Mouse (Mus musculus) embryonic facial prominence, embryonic 11.5 days (tissue): ENCODE measurements at regions not wholly inside any gene's neighbourhood (a gene's known extent, or its start where the extent isn't known, plus 50 kb on each side); places are given as distances from the start of the nearest gene placed in this dataset.

ENCODE experiments used
- ATAC-seq: fragments of 200-750 bp; cut with Nextera tagmentation; replicated peaks from 2 replicates; pipeline ENCODE4 v1.8.0; 2017; ENCODE audit warnings: low read depth; ENCODE audit not compliant: insufficient number of reproducible peaks, low FRiP score, low TSS enrichment
- DNase-seq: peaks from one replicate; pipeline ENCODE4 v3.0.0-alpha.2; 2015; ENCODE audit warnings: low spot score
- H3K27ac ChIP-seq: fragments of 300-500 bp; sonication (generic); replicated peaks from 2 replicates; pipeline ENCODE4 v1.5.1; 2014; ENCODE audit warnings: mild to moderate bottlenecking, low read depth, low read length, control low read depth
- H3K27me3 ChIP-seq: fragments of 300-500 bp; sonication (generic); 2 replicates; pipeline ENCODE4 v1.6.1; 2014; ENCODE audit warnings: mild to moderate bottlenecking, low read length, moderate library complexity, mixed read lengths; ENCODE audit not compliant: control insufficient read depth, insufficient read depth
- H3K36me3 ChIP-seq: fragments of 300-500 bp; sonication (generic); replicated peaks from 2 replicates; pipeline ENCODE4 v1.6.1; 2014; ENCODE audit warnings: low read depth, mild to moderate bottlenecking, low read length, moderate library complexity, mixed read lengths; ENCODE audit not compliant: control insufficient read depth, insufficient read depth
- H3K4me1 ChIP-seq: fragments of 300-500 bp; sonication (generic); 2 replicates; pipeline ENCODE4 v1.6.1; 2014; ENCODE audit warnings: low read length, mixed read lengths; ENCODE audit not compliant: control insufficient read depth, insufficient read depth
- H3K4me2 ChIP-seq: fragments of 300-500 bp; sonication (generic); 2 replicates; pipeline ENCODE4 v1.6.1; 2014; ENCODE audit warnings: low read depth, mild to moderate bottlenecking, control low read depth, low read length, moderate library complexity
- H3K4me3 ChIP-seq: fragments of 300-500 bp; sonication (generic); 2 replicates; pipeline ENCODE4 v1.5.1; 2014; ENCODE audit warnings: low read depth, low read length, control low read depth
- H3K9ac ChIP-seq: fragments of 300-500 bp; sonication (generic); replicated peaks from 2 replicates; pipeline ENCODE4 v1.6.1; 2014; ENCODE audit warnings: mild to moderate bottlenecking, control low read depth, low read length
- H3K9me3 ChIP-seq: fragments of 300-500 bp; sonication (generic); replicated peaks from 2 replicates; pipeline ENCODE4 v1.6.1; 2016; ENCODE audit warnings: mild to moderate bottlenecking, low read length, inconsistent platforms, mixed read lengths; ENCODE audit not compliant: control insufficient read depth
- WGBS: fragments of 180-500 bp; shearing (Covaris S2); extraction: QIAGEN DNeasy Blood & Tissue Kit; methylation state at CpG from one replicate; pipeline ENCODE4 v1.1.7; 2014; 5-methylcytosine and 5-hydroxymethylcytosine counted together

- no peak for ATAC-seq
- no peak for DNase-seq
- 84% methylated on average over 3 of the region's 3 CpGs for WGBS
- Histone ChIP-seq H3K27ac (no peak overlapping the region), H3K36me3 (no peaks in the 10 kb centered on the region), H3K27me3 (no peaks in the 10 kb centered on the region), H3K9me3 (no peaks in the 10 kb centered on the region), H3K4me1 (no peaks in the 10 kb centered on the region), H3K9ac (no peak overlapping the region), H3K4me2 (no peak overlapping the region), H3K4me3 (no peak overlapping the region)
These were observed 570.0 kb upstream of the Klf4 start for GRCm38 (mm10) chr4:56102314-56102713.

DNA sequence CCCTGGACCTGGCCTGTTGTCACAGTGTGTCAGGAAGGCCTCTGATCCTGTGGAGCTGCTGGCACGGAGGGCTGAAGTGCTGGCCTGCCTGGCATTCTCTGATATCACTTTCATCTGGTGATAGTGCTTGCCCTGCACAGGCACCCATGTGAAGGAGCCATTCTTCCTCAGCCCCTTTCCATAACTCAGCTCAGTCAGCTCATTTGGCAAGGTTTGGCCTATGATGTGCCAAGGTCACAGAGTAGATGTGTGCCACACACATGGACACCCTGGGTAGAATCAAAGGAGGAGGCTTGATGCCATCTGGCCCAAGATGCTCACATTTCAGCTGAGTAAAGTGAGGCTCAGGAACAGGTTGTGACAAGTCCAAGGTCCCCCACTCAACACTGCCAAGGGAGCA, 558.5 kb upstream of the Klf4 start:
- no peaks in the 10 kb centered on the region for H3K36me3 ChIP-seq
- no peak for DNase-seq
- H3K4me1 ChIP-seq, result no peaks in the 10 kb centered on the region
- ATAC-seq, result no peak
- no peak overlapping the region for H3K9ac ChIP-seq
- no peak overlapping the region for H3K4me3 ChIP-seq
- no peaks in the 10 kb centered on the region for H3K9me3 ChIP-seq
- no peak overlapping the region for H3K4me2 ChIP-seq
- no peak overlapping the region for H3K27ac ChIP-seq
- WGBS, result 74% methylated on average over 1 of the region's 1 CpGs
- H3K27me3 ChIP-seq, result no peaks in the 10 kb centered on the region

DNA sequence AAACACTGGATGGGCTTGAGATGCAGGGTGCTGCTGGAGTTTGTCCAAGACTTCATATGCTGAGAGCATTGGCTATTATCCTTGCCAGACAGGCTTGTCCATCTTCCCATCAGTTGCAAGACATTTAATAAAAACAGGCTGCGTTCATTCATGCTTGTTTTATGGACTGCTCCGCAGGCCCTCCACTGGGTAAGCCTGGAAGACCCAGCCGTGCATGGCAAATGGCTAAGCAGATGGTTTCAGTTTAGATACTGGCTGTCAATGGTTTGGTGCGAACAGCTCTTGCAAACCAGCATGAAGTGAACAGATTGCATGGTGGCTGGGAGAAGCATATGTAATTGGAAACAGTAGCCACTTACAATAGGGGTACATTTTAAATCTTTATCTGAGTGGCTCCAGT, 556.4 kb upstream of the Klf4 start:
- no peak overlapping the region for H3K4me3 ChIP-seq
- H3K27me3 ChIP-seq, result no peaks in the 10 kb centered on the region
- peak; percentile 85 for DNase-seq
- H3K4me1 ChIP-seq, result no peaks in the 10 kb centered on the region
- peak; percentile 78 for ATAC-seq
- no peak overlapping the region for H3K9ac ChIP-seq
- no peaks in the 10 kb centered on the region for H3K36me3 ChIP-seq
- WGBS, result 32% methylated on average over 4 of the region's 4 CpGs
- H3K27ac ChIP-seq, result no peak overlapping the region
- no peaks in the 10 kb centered on the region for H3K9me3 ChIP-seq
- H3K4me2 ChIP-seq, result no peak overlapping the region

DNA sequence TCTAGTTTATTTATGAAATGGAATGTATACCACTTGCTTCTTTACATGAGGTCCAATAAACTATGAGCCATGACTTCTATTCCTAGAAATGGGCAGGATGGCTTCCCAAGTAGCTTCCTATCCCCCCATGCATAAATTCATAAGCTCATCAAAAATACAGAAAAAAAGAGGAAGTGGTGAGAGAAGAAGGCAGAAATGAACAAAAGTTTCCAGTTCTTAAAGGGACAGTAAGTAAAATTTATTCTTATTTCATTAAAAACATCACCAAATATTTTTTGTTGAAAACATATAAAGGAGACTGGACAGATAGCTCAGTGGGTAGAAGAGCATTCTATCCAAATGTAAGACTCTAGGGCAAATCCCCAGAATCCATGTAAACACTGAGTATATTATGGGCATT, 554.0 kb upstream of the Klf4 start:
- no peaks in the 10 kb centered on the region for H3K4me1 ChIP-seq
- no peaks in the 10 kb centered on the region for H3K27me3 ChIP-seq
- no peak for ATAC-seq
- H3K4me2 ChIP-seq, result no peak overlapping the region
- H3K9me3 ChIP-seq, result no peaks in the 10 kb centered on the region
- H3K4me3 ChIP-seq, result no peak overlapping the region
- no peak for DNase-seq
- no peaks in the 10 kb centered on the region for H3K36me3 ChIP-seq
- no peak overlapping the region for H3K9ac ChIP-seq
- H3K27ac ChIP-seq, result no peak overlapping the region

GRCm38 (mm10) chr4:56084205-56084604, 551.9 kb upstream of the Klf4 start:
- DNase-seq (no peak), ATAC-seq (no peak)
- Histone ChIP-seq H3K27ac (no peak overlapping the region), H3K4me3 (no peak overlapping the region), H3K36me3 (no peaks in the 10 kb centered on the region), H3K4me1 (no peaks in the 10 kb centered on the region), H3K27me3 (no peaks in the 10 kb centered on the region), H3K9ac (no peak overlapping the region), H3K4me2 (no peak overlapping the region), H3K9me3 (no peaks in the 10 kb centered on the region)
- 83% methylated on average over 1 of the region's 1 CpGs for WGBS

DNA sequence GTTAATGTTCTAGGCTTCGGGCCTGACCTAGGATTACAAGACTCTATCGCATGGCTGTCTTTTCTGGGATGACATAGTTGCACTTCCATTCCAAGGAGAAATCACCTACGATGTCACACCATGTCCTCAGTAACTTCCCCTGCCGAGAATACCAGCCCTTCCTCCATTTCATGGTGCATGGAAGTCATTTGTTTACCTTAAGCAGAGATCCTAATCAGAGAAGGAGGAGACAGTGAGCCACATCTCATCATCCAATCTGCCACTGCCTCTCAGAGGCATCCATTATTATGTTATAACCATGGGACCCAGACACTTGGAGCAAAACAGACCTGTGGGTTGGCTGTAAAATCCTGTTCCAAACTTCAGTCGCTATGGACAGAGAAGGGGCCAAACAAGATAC, 550.1 kb upstream of the Klf4 start:
- H3K27me3 ChIP-seq, result no peaks in the 10 kb centered on the region
- no peak overlapping the region for H3K27ac ChIP-seq
- 90% methylated on average over 5 of the region's 5 CpGs for WGBS
- DNase-seq (no peak), ATAC-seq (no peak)
- H3K4me3 ChIP-seq, result no peak overlapping the region
- no peaks in the 10 kb centered on the region for H3K4me1 ChIP-seq
- no peaks in the 10 kb centered on the region for H3K36me3 ChIP-seq
- H3K4me2 ChIP-seq, result no peak overlapping the region
- H3K9me3 ChIP-seq, result no peaks in the 10 kb centered on the region
- H3K9ac ChIP-seq, result no peak overlapping the region

GRCm38 (mm10) chr4:56080960-56081359, 548.7 kb upstream of the Klf4 start:
- ATAC-seq (no peak), DNase-seq (no peak)
- no peaks in the 10 kb centered on the region for H3K36me3 ChIP-seq
- no peak overlapping the region for H3K27ac ChIP-seq
- no peak overlapping the region for H3K4me2 ChIP-seq
- H3K9ac ChIP-seq, result no peak overlapping the region
- no peaks in the 10 kb centered on the region for H3K4me1 ChIP-seq
- H3K27me3 ChIP-seq, result no peaks in the 10 kb centered on the region
- no peaks in the 10 kb centered on the region for H3K9me3 ChIP-seq
- WGBS, result 73% methylated on average over 3 of the region's 3 CpGs
- no peak overlapping the region for H3K4me3 ChIP-seq

DNA sequence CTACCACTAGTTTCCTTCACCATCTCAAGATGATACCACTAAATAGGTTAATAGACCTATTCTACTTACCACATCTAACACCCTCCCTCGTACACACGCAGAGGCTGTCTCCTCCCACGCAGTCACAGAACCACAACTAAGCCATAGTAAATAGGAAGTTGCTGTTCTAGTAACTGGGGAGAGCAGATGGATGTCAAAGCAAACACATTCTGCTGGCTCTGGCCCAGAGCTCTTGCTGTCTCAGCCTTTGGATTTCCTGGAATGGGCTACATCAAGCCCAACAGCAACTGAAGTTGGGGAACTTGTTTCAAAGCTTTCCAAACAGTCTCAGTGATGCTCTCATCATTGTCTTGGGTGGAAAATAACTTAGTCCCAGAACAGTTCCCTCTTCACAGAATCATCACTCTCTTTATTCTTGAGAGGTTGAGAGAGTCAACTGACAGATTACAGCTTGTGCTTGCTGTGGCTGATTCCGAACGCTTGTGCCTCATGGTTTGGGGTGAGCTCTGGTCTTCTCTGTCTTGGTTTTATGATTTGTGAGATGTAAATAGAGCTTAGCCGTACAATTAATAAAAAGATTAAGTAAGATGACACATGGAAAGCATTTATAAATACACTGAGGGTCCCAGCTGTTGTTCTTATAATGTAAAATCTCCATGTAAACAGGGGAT, 538.5 kb upstream of the Klf4 start:
- no peaks in the 10 kb centered on the region for H3K4me1 ChIP-seq
- WGBS, result 91% methylated on average over 6 of the region's 6 CpGs
- no peak overlapping the region for H3K4me2 ChIP-seq
- no peak for ATAC-seq
- no peak overlapping the region for H3K9ac ChIP-seq
- DNase-seq, result no peak
- no peaks in the 10 kb centered on the region for H3K36me3 ChIP-seq
- no peak overlapping the region for H3K27ac ChIP-seq
- H3K27me3 ChIP-seq, result no peaks in the 10 kb centered on the region
- H3K4me3 ChIP-seq, result no peak overlapping the region
- no peaks in the 10 kb centered on the region for H3K9me3 ChIP-seq
